Mouse (Mus musculus) cortical plate, adult 2 months (tissue): ENCODE data around the gene Slc9a3r2.

Experiments used
- CTCF ChIP-seq: fragments of 200-500 bp; IDR thresholded peaks from 2 replicates; pipeline ENCODE4 v1.5.1; 2011; ENCODE audit warnings: mild to moderate bottlenecking, control low read depth, low read length; ENCODE audit not compliant: insufficient read depth; ENCODE audit errors: extremely low read depth
- POLR2A ChIP-seq: fragments of 200-500 bp; IDR thresholded peaks from 2 replicates; pipeline ENCODE4 v1.6.1; 2011; ENCODE audit warnings: mild to moderate bottlenecking, low read length, control low read depth; ENCODE audit not compliant: insufficient read depth; ENCODE audit errors: extremely low read depth

DNA sequence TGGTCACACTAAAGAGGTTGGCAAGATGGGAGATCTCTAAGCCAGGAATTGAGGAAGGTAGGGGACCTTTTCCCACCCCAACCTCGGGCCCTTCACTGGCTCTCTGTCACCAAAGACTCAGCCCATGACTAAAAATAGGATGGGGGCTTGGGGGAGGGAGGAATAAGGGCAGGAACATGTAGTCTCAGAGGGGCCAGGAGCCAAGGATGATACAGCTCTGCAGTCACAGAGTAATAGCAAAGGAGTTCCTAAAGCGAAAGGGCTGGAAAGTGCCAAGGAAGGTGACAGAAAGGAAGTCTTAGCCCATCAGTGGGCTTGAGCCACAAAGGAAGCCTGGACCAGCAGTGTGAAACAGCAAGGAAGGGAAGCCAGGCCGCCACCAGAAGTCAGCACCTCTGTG, 1.7 kb upstream of the Slc9a3r2 start:
- no peak for TF ChIP-seq POLR2A
- no peak for TF ChIP-seq CTCF
